19 mouse cellular contexts compared by ENCODE assay signal in the genomic region with DNA sequence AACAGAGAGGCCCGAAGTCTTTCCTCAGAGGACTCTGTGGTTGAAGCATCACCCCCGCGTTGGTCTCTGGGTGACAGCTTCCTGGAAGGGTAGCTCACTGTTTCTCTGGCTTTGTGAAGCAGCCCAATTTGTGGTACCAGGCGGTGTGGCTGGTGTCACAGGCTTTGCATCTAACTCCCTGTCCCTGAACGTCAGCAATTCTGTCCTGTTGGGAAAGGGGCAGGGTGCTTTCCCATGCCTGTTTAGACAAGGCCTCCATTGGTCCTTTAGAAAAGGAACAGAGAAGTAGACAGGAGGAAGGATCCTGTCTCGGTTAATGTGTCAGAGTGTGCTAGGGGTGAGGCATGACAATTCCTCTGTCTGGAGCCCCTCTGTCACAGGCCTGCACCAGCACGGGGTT. TPM values are rescaled to one million over a fixed set of nuclear protein-coding genes. Genes with fewer than 3 reads are reported as not detected.
DNase-seq lines count a peak whose midpoint lies in the region; ATAC-seq and TF ChIP-seq lines count a peak whose summit lies in the region.
"Had no signal": no experiment of that assay in that cellular context is flagged by ENCODE, and none has a peak within 500 bp of the region (broad histone marks: within the 10 kb centered on the region; RNA-seq: fewer than 3 reads in every experiment).

No protein-coding gene starts in this region.

- H3K4me2 ChIP-seq in hindbrain, embryonic 11.5 days (replicated peaks; ENCODE audit: low read depth, low read length) = no peak overlapping the region
- H3K4me2 ChIP-seq: forebrain, embryonic 13.5 days; heart, embryonic 13.5 days; liver, embryonic 13.5 days had no signal

- H3K4me1 ChIP-seq in small intestine, adult 2 months (ENCODE audit: control insufficient read depth, insufficient read depth, insufficient read length, low read length) = no peaks in the 10 kb centered on the region; the same call in none of the 2 replicates
- H3K4me1 ChIP-seq in hindbrain, embryonic 11.5 days (replicated peaks; ENCODE audit: control insufficient read depth, insufficient read depth, low read length) = no peaks in the 10 kb centered on the region

- 78% methylated on average over 7 of the region's 7 CpGs for WGBS in small intestine, adult 2 months
- WGBS in hindbrain, embryonic 11.5 days = 85% methylated on average over 7 of the region's 7 CpGs

- no peak overlapping the region for H3K9ac ChIP-seq in hindbrain, embryonic 11.5 days (ENCODE audit: low read depth, low read length)
- H3K9ac ChIP-seq: forebrain, embryonic 13.5 days; heart, embryonic 13.5 days; liver, embryonic 13.5 days had no signal

- peak; percentile 39 for DNase-seq in A20 (ENCODE audit: low read depth, low spot score)
- peak; percentile 71 to 73 for DNase-seq in B cell, adult 2 months
- DNase-seq in left cerebral cortex, adult 8-10 months (ENCODE audit: low spot score in 2 of 2) = no peak
- DNase-seq in right cerebral cortex, adult 18-20 months = no peak
- DNase-seq in frontal cortex, postnatal 36 days (ENCODE audit: low spot score in 2 of 2) = no peak
- no peak for DNase-seq in hindbrain, embryonic 11.5 days (ENCODE audit: low spot score)
- DNase-seq: adrenal gland, postnatal 36 days; cerebellum, postnatal 10 days; heart, adult 11 months; heart, postnatal 4 days; liver, embryonic 13.5 days; lung, postnatal 10 days had no signal

- peak; percentile 26 for ATAC-seq in common myeloid progenitor, adult 5-6 weeks (replicated peaks; ENCODE audit: low read depth, poor library complexity, severe bottlenecking)
- no peak for ATAC-seq in hindbrain, embryonic 11.5 days (ENCODE audit: low FRiP score)
- ATAC-seq: forebrain, embryonic 13.5 days had no signal

- H3K4me3 ChIP-seq in small intestine, adult 2 months (ENCODE audit: low read depth, low read length) = no peak overlapping the region
- H3K4me3 ChIP-seq in hindbrain, embryonic 11.5 days (ENCODE audit: low read depth, low read length) = no peak overlapping the region
- H3K4me3 ChIP-seq: forebrain, embryonic 13.5 days; heart, embryonic 13.5 days; layer of hippocampus, adult 2 months; left cerebral cortex, adult 2 months; liver, embryonic 13.5 days; midbrain, embryonic 10.5 days had no signal

- no peak for TF ChIP-seq POLR2A in small intestine, adult 2 months (IDR thresholded peaks at IDR 0.05; ENCODE audit: low read depth, low read length)

- peak overlapping the region; percentile 33 for H3K27ac ChIP-seq in small intestine, adult 2 months (ENCODE audit: insufficient read depth, low read depth, low read length)
- H3K27ac ChIP-seq in hindbrain, embryonic 11.5 days (ENCODE audit: low read depth, low read length) = no peak overlapping the region
- H3K27ac ChIP-seq: forebrain, embryonic 13.5 days; heart, embryonic 13.5 days; layer of hippocampus, adult 2 months; left cerebral cortex, adult 2 months; liver, embryonic 13.5 days; midbrain, embryonic 10.5 days had no signal

- H3K36me3 ChIP-seq in small intestine, adult 2 months (ENCODE audit: control insufficient read depth, insufficient read depth, low read length) = no peaks in the 10 kb centered on the region
- H3K36me3 ChIP-seq in hindbrain, embryonic 11.5 days (ENCODE audit: control insufficient read depth, insufficient read depth, low read length) = no peaks in the 10 kb centered on the region
- H3K36me3 ChIP-seq: heart, embryonic 13.5 days; liver, embryonic 13.5 days had no signal

- no peaks in the 10 kb centered on the region for H3K9me3 ChIP-seq in hindbrain, embryonic 11.5 days (ENCODE audit: control insufficient read depth, low read length)
- H3K9me3 ChIP-seq: forebrain, embryonic 13.5 days; heart, embryonic 13.5 days; liver, embryonic 13.5 days; midbrain, embryonic 10.5 days had no signal

- TF ChIP-seq CTCF in small intestine, adult 2 months (IDR thresholded peaks at IDR 0.05; ENCODE audit: extremely low read depth, insufficient read length, insufficient replicate concordance, low read depth, low read length) = no peak

- no peaks in the 10 kb centered on the region for H3K27me3 ChIP-seq in small intestine, adult 2 months (ENCODE audit: control insufficient read depth, insufficient read depth, low read length)
- H3K27me3 ChIP-seq in hindbrain, embryonic 11.5 days (ENCODE audit: control insufficient read depth, insufficient read depth, low read length) = no peaks in the 10 kb centered on the region
- H3K27me3 ChIP-seq: forebrain, embryonic 13.5 days; heart, embryonic 13.5 days; liver, embryonic 13.5 days had no signal

RNA-seq across cellular contexts. Expression of gene Hvcn1, which starts 12.3 kb away (rescaled TPM):
- 9.2 and 9.3 TPM in 2 replicates for total RNA-seq in common myeloid progenitor, adult 5-6 weeks (2017)
- polyA plus RNA-seq in small intestine, adult 2 months (2012; rRNA removed) = 8.1 and 18.6 TPM in 2 replicates
- 10 to 100 TPM in 1 of 4 experiments, 1 to 10 TPM in 3; 4.2 to 11.2 (median 6.9) TPM for total RNA-seq in left cerebral cortex, adult 8-10 months (2022)
- polyA plus RNA-seq in hindbrain, embryonic 11.5 days (2014; fragmentation: Nextera tagmentation; extraction: Ambion mirVana) = 5.0 and 6.1 TPM in 2 replicates

RNA-seq across cellular contexts. Expression of gene Tctn1, which starts 45.3 kb away (rescaled TPM):
- 2.4 and 8.8 TPM in 2 replicates for total RNA-seq in common myeloid progenitor, adult 5-6 weeks (2017)
- polyA plus RNA-seq in small intestine, adult 2 months (2012; rRNA removed) = 5.8 and 12.5 TPM in 2 replicates
- total RNA-seq in left cerebral cortex, adult 8-10 months (2022) = 10 to 100 TPM; 15.0 to 16.6 (median 15.7) TPM
- polyA plus RNA-seq in hindbrain, embryonic 11.5 days (2014; fragmentation: Nextera tagmentation; extraction: Ambion mirVana) = 4.4 and 5.6 TPM in 2 replicates

Comparison
In these comparisons a context has a peak if more than half of its experiments do, and no peak if none do; other contexts are left out.
1. DNase-seq: peak in A20 (single experiment) and B cell, adult 2 months (2 of 2); none in left cerebral cortex, adult 8-10 months (0 of 2), right cerebral cortex, adult 18-20 months (single experiment), frontal cortex, postnatal 36 days (0 of 2) and hindbrain, embryonic 11.5 days (single experiment).